Mouse (Mus musculus): ENCODE data around the gene Nckap1l. TPM values are rescaled to one million over a fixed set of nuclear protein-coding genes. Genes with fewer than 3 reads are reported as not detected.
A peak's percentile ranks its signal among the peaks of the same experiment; 100 is the strongest.

Nckap1l gene
- polyA plus RNA-seq, 1 experiment from 2014 or later = 1.9 TPM

- H3K9me3 ChIP-seq (ENCODE audit: control insufficient read depth, low read length) = no peaks in the 10 kb centered on the region
- no peaks in the 10 kb centered on the region for H3K36me3 ChIP-seq (ENCODE audit: control insufficient read depth, insufficient read depth, low read length)
- no peak overlapping the region for H3K4me3 ChIP-seq (ENCODE audit: low read length)
- 63% methylated on average over 3 of the region's 3 CpGs for WGBS
- H3K4me1 ChIP-seq (ENCODE audit: control insufficient read depth, insufficient read depth, low read depth, low read length) = no peaks in the 10 kb centered on the region
- no peak for ATAC-seq
- no peaks in the 10 kb centered on the region for H3K27me3 ChIP-seq (replicated peaks; ENCODE audit: control insufficient read depth, insufficient read depth, low read length)
- no peak overlapping the region for H3K4me2 ChIP-seq (ENCODE audit: low read length)
- H3K9ac ChIP-seq (ENCODE audit: low read depth, low read length) = no peak overlapping the region
- H3K27ac ChIP-seq (ENCODE audit: low read depth, low read length) = no peak overlapping the region
Observed at GRCm38 (mm10) chr15:103472265-103472664, 18.7 kb downstream of the Nckap1l start.

GRCm38 (mm10) chr15:103473182-103473581 lies 19.6 kb downstream of the Nckap1l start:
- no peak overlapping the region for H3K27ac ChIP-seq (ENCODE audit: low read depth, low read length)
- no peak overlapping the region for H3K9ac ChIP-seq (ENCODE audit: low read depth, low read length)
- WGBS = 86% methylated on average over 7 of the region's 7 CpGs
- no peaks in the 10 kb centered on the region for H3K4me1 ChIP-seq (ENCODE audit: control insufficient read depth, insufficient read depth, low read depth, low read length)
- ATAC-seq = no peak
- no peak overlapping the region for H3K4me2 ChIP-seq (ENCODE audit: low read length)
- no peaks in the 10 kb centered on the region for H3K9me3 ChIP-seq (ENCODE audit: control insufficient read depth, low read length)
- no peak overlapping the region for H3K4me3 ChIP-seq (ENCODE audit: low read length)
- no peaks in the 10 kb centered on the region for H3K27me3 ChIP-seq (replicated peaks; ENCODE audit: control insufficient read depth, insufficient read depth, low read length)
- H3K36me3 ChIP-seq (ENCODE audit: control insufficient read depth, insufficient read depth, low read length) = no peaks in the 10 kb centered on the region

DNA sequence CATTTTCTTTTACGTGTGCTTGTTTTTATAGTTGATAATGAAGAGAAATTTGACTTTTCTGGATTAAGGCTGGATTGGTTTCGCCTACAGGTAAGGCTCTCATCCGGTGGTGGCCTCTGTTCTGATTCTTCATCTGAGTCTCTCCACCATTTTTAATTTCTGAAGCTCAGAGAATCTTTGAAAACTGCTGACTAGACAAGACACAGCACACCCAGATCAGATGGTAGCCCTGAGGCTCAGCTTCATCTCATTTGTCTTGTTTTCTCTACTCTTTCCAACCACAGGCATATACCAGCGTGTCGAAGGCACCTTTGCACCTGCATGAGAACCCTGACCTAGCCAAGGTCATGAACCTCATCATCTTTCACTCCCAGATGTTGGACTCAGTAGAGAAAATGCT lies 20.2 kb downstream of the Nckap1l start:
- no peaks in the 10 kb centered on the region for H3K36me3 ChIP-seq (ENCODE audit: control insufficient read depth, insufficient read depth, low read length)
- 87% methylated on average over 5 of the region's 5 CpGs for WGBS
- no peak overlapping the region for H3K9ac ChIP-seq (ENCODE audit: low read depth, low read length)
- H3K4me1 ChIP-seq (ENCODE audit: control insufficient read depth, insufficient read depth, low read depth, low read length) = no peaks in the 10 kb centered on the region
- H3K4me3 ChIP-seq (ENCODE audit: low read length) = no peak overlapping the region
- no peak overlapping the region for H3K4me2 ChIP-seq (ENCODE audit: low read length)
- no peak for ATAC-seq
- no peaks in the 10 kb centered on the region for H3K9me3 ChIP-seq (ENCODE audit: control insufficient read depth, low read length)
- no peaks in the 10 kb centered on the region for H3K27me3 ChIP-seq (replicated peaks; ENCODE audit: control insufficient read depth, insufficient read depth, low read length)
- H3K27ac ChIP-seq (ENCODE audit: low read depth, low read length) = no peak overlapping the region

DNA sequence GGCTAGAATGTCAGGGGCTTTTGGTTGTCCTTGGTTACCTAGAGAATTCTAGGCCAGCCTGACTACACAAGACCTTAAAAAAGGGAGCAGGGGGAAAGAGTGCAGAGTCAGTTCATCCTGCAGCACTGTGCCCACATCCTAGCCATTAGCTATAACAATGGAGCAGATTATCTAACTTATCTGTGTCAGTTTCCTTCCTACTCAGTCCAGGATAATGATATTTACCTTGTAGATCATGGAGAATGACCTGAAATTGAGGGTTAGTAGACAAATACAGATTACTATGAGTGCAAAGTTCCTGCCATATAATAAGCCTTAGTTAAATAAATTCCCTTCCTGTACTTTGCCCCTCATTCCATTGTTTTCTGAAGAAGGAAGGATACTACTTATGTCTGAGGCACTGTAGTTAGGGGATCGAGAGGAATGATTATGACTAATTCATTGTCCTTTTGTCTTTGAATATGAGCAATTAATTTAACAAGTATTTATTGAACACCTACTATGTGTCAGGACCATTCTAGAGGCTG lies 25.5 kb downstream of the Nckap1l start:
- Histone ChIP-seq H3K36me3 (ENCODE audit: control insufficient read depth, insufficient read depth, low read length) (no peaks in the 10 kb centered on the region), H3K4me3 (ENCODE audit: low read length) (no peak overlapping the region), H3K4me1 (ENCODE audit: control insufficient read depth, insufficient read depth, low read depth, low read length) (no peaks in the 10 kb centered on the region), H3K27ac (ENCODE audit: low read depth, low read length) (no peak overlapping the region), H3K9ac (ENCODE audit: low read depth, low read length) (no peak overlapping the region), H3K27me3 (replicated peaks; ENCODE audit: control insufficient read depth, insufficient read depth, low read length) (no peaks in the 10 kb centered on the region), H3K4me2 (ENCODE audit: low read length) (no peak overlapping the region), H3K9me3 (ENCODE audit: control insufficient read depth, low read length) (no peaks in the 10 kb centered on the region)
- WGBS = 78% methylated on average over 1 of the region's 1 CpGs
- no peak for ATAC-seq

GRCm38 (mm10) chr15:103480129-103480528 lies 26.5 kb downstream of the Nckap1l start:
- Histone ChIP-seq H3K4me1 (ENCODE audit: control insufficient read depth, insufficient read depth, low read depth, low read length) (peaks cover 5% of the 10 kb centered on the region; the same call in 1 of the 2 replicates), H3K36me3 (ENCODE audit: control insufficient read depth, insufficient read depth, low read length) (no peaks in the 10 kb centered on the region), H3K4me2 (ENCODE audit: low read length) (no peak overlapping the region), H3K9me3 (ENCODE audit: control insufficient read depth, low read length) (no peaks in the 10 kb centered on the region), H3K27ac (ENCODE audit: low read depth, low read length) (no peak overlapping the region), H3K4me3 (ENCODE audit: low read length) (no peak overlapping the region), H3K9ac (ENCODE audit: low read depth, low read length) (no peak overlapping the region), H3K27me3 (replicated peaks; ENCODE audit: control insufficient read depth, insufficient read depth, low read length) (no peaks in the 10 kb centered on the region)
- ATAC-seq = no peak
- 82% methylated on average over 2 of the region's 2 CpGs for WGBS

DNA sequence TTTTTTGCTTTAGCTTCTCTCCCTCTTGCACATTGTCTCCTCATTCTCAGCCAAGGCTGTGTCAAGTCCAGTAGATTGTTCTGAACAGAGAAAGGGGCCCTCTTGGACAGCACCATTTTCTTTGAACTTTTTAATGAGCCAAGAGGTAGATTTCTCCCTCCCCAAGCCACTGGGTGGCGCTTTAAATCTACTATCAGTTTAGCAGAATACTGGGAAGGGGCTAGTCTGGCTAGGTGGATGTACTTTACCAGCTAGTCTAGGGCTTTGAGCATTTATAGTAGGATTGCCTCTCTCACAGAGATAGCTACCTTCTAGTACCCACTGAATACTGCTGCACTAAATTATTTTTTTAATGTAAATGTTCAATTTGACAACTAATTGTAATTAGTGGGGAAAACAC lies 28.9 kb downstream of the Nckap1l start:
- Histone ChIP-seq H3K4me3 (ENCODE audit: low read length) (no peak overlapping the region), H3K9me3 (ENCODE audit: control insufficient read depth, low read length) (no peaks in the 10 kb centered on the region), H3K36me3 (ENCODE audit: control insufficient read depth, insufficient read depth, low read length) (no peaks in the 10 kb centered on the region), H3K4me1 (ENCODE audit: control insufficient read depth, insufficient read depth, low read depth, low read length) (peaks cover 5% of the 10 kb centered on the region; the same call in 1 of the 2 replicates), H3K4me2 (ENCODE audit: low read length) (no peak overlapping the region), H3K9ac (ENCODE audit: low read depth, low read length) (no peak overlapping the region), H3K27ac (ENCODE audit: low read depth, low read length) (no peak overlapping the region), H3K27me3 (replicated peaks; ENCODE audit: control insufficient read depth, insufficient read depth, low read length) (no peaks in the 10 kb centered on the region)
- WGBS = 7% methylated on average over 1 of the region's 1 CpGs
- ATAC-seq = peak; percentile 81

- Histone ChIP-seq H3K9me3 (ENCODE audit: control insufficient read depth, low read length) (no peaks in the 10 kb centered on the region), H3K4me1 (ENCODE audit: control insufficient read depth, insufficient read depth, low read depth, low read length) (peaks cover 5% of the 10 kb centered on the region; the same call in 1 of the 2 replicates), H3K4me3 (ENCODE audit: low read length) (no peak overlapping the region), H3K36me3 (ENCODE audit: control insufficient read depth, insufficient read depth, low read length) (no peaks in the 10 kb centered on the region), H3K9ac (ENCODE audit: low read depth, low read length) (no peak overlapping the region), H3K27me3 (replicated peaks; ENCODE audit: control insufficient read depth, insufficient read depth, low read length) (no peaks in the 10 kb centered on the region), H3K4me2 (ENCODE audit: low read length) (no peak overlapping the region), H3K27ac (ENCODE audit: low read depth, low read length) (no peak overlapping the region)
- ATAC-seq = no peak
- WGBS = 44% methylated on average over 2 of the region's 2 CpGs
Observed at GRCm38 (mm10) chr15:103484490-103484889, 30.9 kb downstream of the Nckap1l start.

GRCm38 (mm10) chr15:103485106-103485505 lies 31.5 kb downstream of the Nckap1l start:
- Histone ChIP-seq H3K4me1 (ENCODE audit: control insufficient read depth, insufficient read depth, low read depth, low read length) (peaks cover 5% of the 10 kb centered on the region; the same call in 1 of the 2 replicates), H3K9ac (ENCODE audit: low read depth, low read length) (no peak overlapping the region), H3K27me3 (replicated peaks; ENCODE audit: control insufficient read depth, insufficient read depth, low read length) (no peaks in the 10 kb centered on the region), H3K36me3 (ENCODE audit: control insufficient read depth, insufficient read depth, low read length) (no peaks in the 10 kb centered on the region), H3K9me3 (ENCODE audit: control insufficient read depth, low read length) (no peaks in the 10 kb centered on the region), H3K4me2 (ENCODE audit: low read length) (no peak overlapping the region), H3K27ac (ENCODE audit: low read depth, low read length) (no peak overlapping the region), H3K4me3 (ENCODE audit: low read length) (no peak overlapping the region)
- 38% methylated on average over 3 of the region's 3 CpGs for WGBS
- no peak for ATAC-seq

GRCm38 (mm10) chr15:103486658-103487057 lies 33.1 kb downstream of the Nckap1l start:
- H3K36me3 ChIP-seq (ENCODE audit: control insufficient read depth, insufficient read depth, low read length) = no peaks in the 10 kb centered on the region
- H3K9me3 ChIP-seq (ENCODE audit: control insufficient read depth, low read length) = no peaks in the 10 kb centered on the region
- H3K9ac ChIP-seq (ENCODE audit: low read depth, low read length) = no peak overlapping the region
- H3K4me1 ChIP-seq (ENCODE audit: control insufficient read depth, insufficient read depth, low read depth, low read length) = peaks cover 5% of the 10 kb centered on the region; the same call in 1 of the 2 replicates
- no peak overlapping the region for H3K4me3 ChIP-seq (ENCODE audit: low read length)
- H3K27me3 ChIP-seq (replicated peaks; ENCODE audit: control insufficient read depth, insufficient read depth, low read length) = no peaks in the 10 kb centered on the region
- WGBS = 75% methylated on average over 1 of the region's 1 CpGs
- ATAC-seq = no peak
- H3K27ac ChIP-seq (ENCODE audit: low read depth, low read length) = no peak overlapping the region
- H3K4me2 ChIP-seq (ENCODE audit: low read length) = no peak overlapping the region

GRCm38 (mm10) chr15:103488336-103488735 lies 34.7 kb downstream of the Nckap1l start:
- H3K9me3 ChIP-seq (ENCODE audit: control insufficient read depth, low read length) = no peaks in the 10 kb centered on the region
- no peak overlapping the region for H3K27ac ChIP-seq (ENCODE audit: low read depth, low read length)
- H3K4me2 ChIP-seq (ENCODE audit: low read length) = no peak overlapping the region
- ATAC-seq = no peak
- H3K4me3 ChIP-seq (ENCODE audit: low read length) = no peak overlapping the region
- no peaks in the 10 kb centered on the region for H3K27me3 ChIP-seq (replicated peaks; ENCODE audit: control insufficient read depth, insufficient read depth, low read length)
- peaks cover 5% of the 10 kb centered on the region; the same call in 1 of the 2 replicates for H3K4me1 ChIP-seq (ENCODE audit: control insufficient read depth, insufficient read depth, low read depth, low read length)
- no peaks in the 10 kb centered on the region for H3K36me3 ChIP-seq (ENCODE audit: control insufficient read depth, insufficient read depth, low read length)
- no peak overlapping the region for H3K9ac ChIP-seq (ENCODE audit: low read depth, low read length)
- 35% methylated on average over 4 of the region's 4 CpGs for WGBS

Data from hindbrain, embryonic 16.5 days (tissue).